Mouse (Mus musculus) testis, adult 2 months (tissue): ENCODE results near the gene Spata32.

Experiments used
- CTCF ChIP-seq: fragments of 200-500 bp; IDR thresholded peaks from 2 replicates; pipeline ENCODE4 v1.5.1; 2012; ENCODE audit warnings: low read depth, mild to moderate bottlenecking, inconsistent platforms, low read length, moderate library complexity; ENCODE audit not compliant: control insufficient read depth, insufficient read depth, insufficient replicate concordance
- POLR2A ChIP-seq: fragments of 200-500 bp; IDR thresholded peaks from 2 replicates; pipeline ENCODE4 v1.6.1; 2012; ENCODE audit warnings: low read depth, mild to moderate bottlenecking, inconsistent platforms, low read length, moderate library complexity; ENCODE audit not compliant: control insufficient read depth

DNA sequence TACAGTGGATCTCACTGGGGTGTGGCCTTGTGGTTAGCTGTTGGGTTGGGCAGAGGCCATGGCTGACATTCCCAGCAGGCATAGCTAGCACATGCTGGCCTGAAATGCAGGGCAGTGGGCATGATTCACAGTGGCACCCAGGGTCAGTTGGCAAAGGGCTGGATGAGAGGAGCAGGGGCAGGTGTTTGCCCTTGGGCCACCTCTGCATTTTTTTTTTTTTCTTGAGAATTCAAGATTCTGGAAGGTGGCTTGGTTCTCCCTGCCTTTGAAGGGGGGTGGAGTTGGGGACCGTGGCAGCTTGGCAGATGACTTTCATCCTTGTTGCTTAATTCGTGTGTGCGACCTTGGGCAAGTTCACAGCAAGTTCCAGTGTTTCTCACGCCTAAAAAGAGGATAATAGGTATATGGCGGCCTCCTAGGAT, 43.8 kb downstream of the Spata32 start:
- TF ChIP-seq CTCF (no peak), POLR2A (no peak)
